Mouse (Mus musculus): ENCODE data around the gene Cd300ld2.

- no peak for TF ChIP-seq NRF1 (IDR thresholded peaks at IDR 0.05; ENCODE audit: insufficient read depth, low read depth, low read length, poor library complexity, severe bottlenecking)
- TF ChIP-seq CTCF (IDR thresholded peaks at IDR 0.05 in 2 of 3, conservative IDR thresholded peaks at IDR 0.05 in 1 of 3; ENCODE audit: control insufficient read depth in 1 of 3, insufficient read depth in 1 of 3, low read depth in 2 of 3, low read length in 3 of 3, poor library complexity in 1 of 3, severe bottlenecking in 1 of 3) = no peak
- no peak for TF ChIP-seq BHLHE40 (IDR thresholded peaks at IDR 0.05; ENCODE audit: borderline replicate concordance, low read depth, low read length)
- no peak for TF ChIP-seq NELFE (IDR thresholded peaks at IDR 0.05; ENCODE audit: low read depth, low read length)
- no peak for TF ChIP-seq EP300 (IDR thresholded peaks at IDR 0.05; ENCODE audit: low read depth in 1 of 2, low read length in 2 of 2)
These were observed 34.1 kb downstream of the Cd300ld2 start for GRCm38 (mm10) chr11:114981866-114982265.

Measured in MEL (cell line).